Mouse (Mus musculus) intestine, embryonic 14.5 days (tissue): ENCODE measurements at regions not wholly inside any gene's neighbourhood (a gene's known extent, or its start where the extent isn't known, plus 50 kb on each side); places are given as distances from the start of the nearest gene placed in this dataset.

Experiments
- ATAC-seq: fragments of 200-750 bp; cut with Nextera tagmentation; replicated peaks from 2 replicates; pipeline ENCODE4 v1.8.0; 2017; ENCODE audit warnings: low read depth, moderate number of reproducible peaks, moderate TSS enrichment, moderate library complexity; ENCODE audit not compliant: low FRiP score, low TSS enrichment
- DNase-seq: peaks from one replicate; pipeline ENCODE4 v3.0.0-alpha.2; 2018; ENCODE audit warnings: low spot score
- H3K27ac ChIP-seq: fragments of 300-500 bp; sonication (generic); 2 replicates; pipeline ENCODE4 v1.5.1; 2014; ENCODE audit warnings: low read depth, mild to moderate bottlenecking, control low read depth
- H3K27me3 ChIP-seq: fragments of 300-500 bp; sonication (generic); replicated peaks from 2 replicates; pipeline ENCODE4 v1.6.1; 2014; ENCODE audit warnings: low read length, control low read depth; ENCODE audit not compliant: control insufficient read depth, insufficient read depth
- H3K36me3 ChIP-seq: fragments of 300-500 bp; sonication (generic); 2 replicates; pipeline ENCODE4 v1.6.1; 2014; ENCODE audit warnings: low read length, control low read depth; ENCODE audit not compliant: control insufficient read depth, insufficient read depth
- H3K4me1 ChIP-seq: fragments of 300-500 bp; sonication (generic); replicated peaks from 2 replicates; pipeline ENCODE4 v1.6.1; 2014; ENCODE audit warnings: low read length, control low read depth, mixed read lengths; ENCODE audit not compliant: control insufficient read depth, insufficient read depth
- H3K4me2 ChIP-seq: fragments of 300-500 bp; sonication (generic); 2 replicates; pipeline ENCODE4 v1.6.1; 2014; ENCODE audit warnings: low read length
- H3K4me3 ChIP-seq: fragments of 300-500 bp; sonication (generic); 2 replicates; pipeline ENCODE4 v1.5.1; 2014; ENCODE audit warnings: low read depth, low read length, control low read depth, mixed read lengths
- H3K9ac ChIP-seq: fragments of 300-500 bp; sonication (generic); 2 replicates; pipeline ENCODE4 v1.6.1; 2014; ENCODE audit warnings: mild to moderate bottlenecking, low read length
- H3K9me3 ChIP-seq: fragments of 300-500 bp; sonication (generic); 2 replicates; pipeline ENCODE4 v1.6.1; 2016; ENCODE audit warnings: low read length, control low read depth; ENCODE audit not compliant: control insufficient read depth
- WGBS: fragments of 180-500 bp; shearing (Covaris S2); extraction: QIAGEN DNeasy Blood & Tissue Kit; methylation state at CpG from one replicate; pipeline ENCODE4 v1.1.7; 2014; 5-methylcytosine and 5-hydroxymethylcytosine counted together

DNA sequence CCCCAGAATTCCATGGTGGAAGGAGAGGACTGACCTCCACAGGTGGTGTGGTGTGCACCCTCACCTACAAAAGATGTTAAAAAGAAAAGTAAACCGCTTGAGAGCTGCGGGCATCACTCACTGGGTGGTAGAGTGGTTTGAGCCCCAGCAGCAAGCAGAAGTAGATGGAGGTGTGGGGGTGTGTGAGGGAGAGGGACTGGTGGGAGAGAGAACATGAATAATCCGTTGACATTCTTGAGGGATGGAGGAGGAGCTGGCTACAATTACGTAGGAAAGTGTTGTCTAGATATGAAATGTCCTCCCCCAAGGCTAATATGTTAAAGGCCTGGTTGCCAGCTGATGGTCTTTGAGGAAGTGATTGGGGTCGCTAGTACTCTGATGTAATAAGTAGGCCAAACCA is 123.2 kb upstream of the Foxn2 start:
- Histone ChIP-seq H3K9me3 (peaks cover 3% of the 10 kb centered on the region; the same call in 1 of the 2 replicates), H3K4me3 (no peak overlapping the region), H3K27ac (no peak overlapping the region), H3K27me3 (no peaks in the 10 kb centered on the region), H3K4me1 (no peaks in the 10 kb centered on the region), H3K4me2 (no peak overlapping the region), H3K36me3 (no peaks in the 10 kb centered on the region), H3K9ac (no peak overlapping the region)
- DNase-seq (no peak), ATAC-seq (no peak)
- 71% methylated on average over 5 of the region's 5 CpGs for WGBS

GRCm38 (mm10) chr17:88317806-88318205 is 122.7 kb upstream of the Foxn2 start:
- Histone ChIP-seq H3K36me3 (no peaks in the 10 kb centered on the region), H3K4me2 (no peak overlapping the region), H3K4me1 (no peaks in the 10 kb centered on the region), H3K9me3 (peaks cover 3% of the 10 kb centered on the region; the same call in 1 of the 2 replicates), H3K9ac (no peak overlapping the region), H3K27me3 (no peaks in the 10 kb centered on the region), H3K4me3 (no peak overlapping the region), H3K27ac (no peak overlapping the region)
- no peak for DNase-seq
- 47% methylated on average over 7 of the region's 7 CpGs for WGBS
- ATAC-seq = no peak

DNA sequence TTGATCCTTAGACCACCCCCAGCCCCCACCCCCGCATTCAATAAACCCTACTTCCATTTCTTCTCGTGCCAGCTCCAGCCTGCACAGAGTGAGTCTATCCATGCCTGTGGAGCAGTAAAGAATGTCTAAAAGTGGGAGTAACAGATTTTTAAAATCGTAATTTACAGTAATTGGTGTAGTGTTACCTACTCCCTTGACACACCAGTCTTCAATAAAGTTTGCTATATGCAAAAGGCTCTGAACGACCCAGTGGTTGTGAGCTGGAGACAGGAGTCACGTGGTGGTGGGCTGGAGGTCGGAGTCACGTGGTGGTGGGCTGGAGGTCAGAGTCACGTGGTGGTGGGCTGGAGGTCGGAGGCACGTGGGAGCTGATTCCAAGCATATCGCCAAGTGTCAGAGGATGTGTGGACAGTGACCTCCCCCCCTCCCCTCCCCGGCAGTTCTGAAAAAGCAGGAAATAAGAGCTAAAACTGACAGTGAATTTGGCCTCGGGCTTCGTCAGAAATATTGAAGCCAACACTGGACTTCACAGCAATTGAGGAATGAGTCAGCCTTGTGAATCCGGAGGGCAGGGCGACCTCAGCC is 122.2 kb upstream of the Foxn2 start:
- Histone ChIP-seq H3K4me1 (no peaks in the 10 kb centered on the region), H3K9me3 (peaks cover under 1% of the 10 kb centered on the region; the same call in 1 of the 2 replicates), H3K36me3 (no peaks in the 10 kb centered on the region), H3K9ac (no peak overlapping the region), H3K4me3 (no peak overlapping the region), H3K27me3 (no peaks in the 10 kb centered on the region), H3K27ac (no peak overlapping the region), H3K4me2 (no peak overlapping the region)
- ATAC-seq (0 out of 2 replicates have a peak, but pooled peaks have one; percentile 32), DNase-seq (no peak)
- WGBS = 53% methylated on average over 16 of the region's 16 CpGs

- no peaks in the 10 kb centered on the region for H3K27me3 ChIP-seq
- ATAC-seq (no peak), DNase-seq (no peak)
- H3K4me2 ChIP-seq = no peak overlapping the region
- no peak overlapping the region for H3K27ac ChIP-seq
- no peaks in the 10 kb centered on the region for H3K36me3 ChIP-seq
- H3K4me3 ChIP-seq = no peak overlapping the region
- 78% methylated on average over 5 of the region's 5 CpGs for WGBS
- no peaks in the 10 kb centered on the region for H3K4me1 ChIP-seq
- H3K9me3 ChIP-seq = no peaks in the 10 kb centered on the region
- no peak overlapping the region for H3K9ac ChIP-seq
Observed at GRCm38 (mm10) chr17:88318936-88319335, 121.6 kb upstream of the Foxn2 start.

DNA sequence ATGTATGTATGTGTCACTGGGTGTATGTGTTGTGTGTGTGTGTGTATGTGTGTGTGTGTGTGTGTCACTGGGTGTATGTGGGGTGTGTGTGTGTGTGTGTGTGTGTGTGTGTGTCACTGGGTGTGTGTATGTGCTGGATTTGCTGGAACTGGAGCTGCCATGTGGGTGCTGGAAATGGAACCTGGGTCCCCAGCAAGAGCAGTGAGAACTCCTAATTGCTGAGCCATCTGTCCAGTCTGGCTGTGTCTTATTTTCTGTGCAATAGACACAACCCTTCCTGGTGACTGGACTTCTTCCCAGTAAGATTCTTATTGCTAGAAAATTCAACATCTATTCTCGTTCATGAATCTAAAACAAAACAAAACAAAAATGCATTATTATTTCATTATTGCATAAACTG is 119.8 kb upstream of the Foxn2 start:
- H3K27me3 ChIP-seq = no peaks in the 10 kb centered on the region
- H3K36me3 ChIP-seq = no peaks in the 10 kb centered on the region
- no peak overlapping the region for H3K4me3 ChIP-seq
- DNase-seq = no peak
- WGBS = 71% methylated on average over 1 of the region's 1 CpGs
- H3K9ac ChIP-seq = no peak overlapping the region
- ATAC-seq = no peak
- H3K4me1 ChIP-seq = no peaks in the 10 kb centered on the region
- no peak overlapping the region for H3K4me2 ChIP-seq
- no peaks in the 10 kb centered on the region for H3K9me3 ChIP-seq
- H3K27ac ChIP-seq = no peak overlapping the region

DNA sequence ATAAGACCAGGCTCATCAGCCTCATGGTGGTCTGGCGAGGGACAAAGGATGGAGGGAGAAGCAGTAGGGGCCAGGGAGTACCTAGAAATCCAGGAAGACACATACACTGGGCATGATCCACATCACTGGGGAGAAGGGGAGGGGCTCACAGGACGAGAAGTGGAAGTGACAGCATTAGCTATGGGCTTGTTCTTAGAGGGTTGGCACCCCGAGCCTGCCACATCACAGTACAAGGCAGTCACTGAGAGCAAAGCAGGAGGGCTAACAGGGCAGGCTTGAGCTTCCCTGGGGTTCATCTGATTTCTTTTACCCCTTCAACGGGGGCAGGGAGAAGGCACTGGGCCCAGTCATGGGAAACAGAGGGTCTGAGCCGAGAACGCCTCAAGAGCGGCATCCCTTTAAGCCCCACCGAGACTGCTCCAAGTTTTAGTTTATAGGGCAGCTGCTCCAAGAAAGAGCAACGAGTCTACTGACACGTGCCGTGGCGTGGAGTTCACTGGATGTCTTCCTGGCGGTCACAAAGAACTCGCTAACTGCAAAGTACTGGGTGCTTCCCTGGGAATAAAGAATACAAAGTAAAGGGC is 115.1 kb upstream of the Foxn2 start:
- H3K27me3 ChIP-seq = no peaks in the 10 kb centered on the region
- no peaks in the 10 kb centered on the region for H3K36me3 ChIP-seq
- DNase-seq = no peak
- H3K4me1 ChIP-seq = peaks cover 6% of the 10 kb centered on the region; the same call in 1 of the 2 replicates
- peaks cover 4% of the 10 kb centered on the region; the same call in 1 of the 2 replicates for H3K9me3 ChIP-seq
- no peak overlapping the region for H3K4me2 ChIP-seq
- 55% methylated on average over 14 of the region's 14 CpGs for WGBS
- H3K27ac ChIP-seq = no peak overlapping the region
- no peak for ATAC-seq
- no peak overlapping the region for H3K4me3 ChIP-seq
- H3K9ac ChIP-seq = no peak overlapping the region

GRCm38 (mm10) chr17:88325910-88326739 is 114.4 kb upstream of the Foxn2 start:
- Histone ChIP-seq H3K27ac (no peak overlapping the region), H3K4me2 (no peak overlapping the region), H3K9me3 (peaks cover 6% of the 10 kb centered on the region; the same call in 1 of the 2 replicates), H3K36me3 (no peaks in the 10 kb centered on the region), H3K9ac (no peak overlapping the region), H3K4me1 (peaks cover 6% of the 10 kb centered on the region; the same call in 1 of the 2 replicates), H3K4me3 (no peak overlapping the region), H3K27me3 (no peaks in the 10 kb centered on the region)
- DNase-seq (no peak), ATAC-seq (peak; percentile 63)
- WGBS = 37% methylated on average over 12 of the region's 12 CpGs

GRCm38 (mm10) chr17:88326740-88327123 is 113.8 kb upstream of the Foxn2 start:
- Histone ChIP-seq H3K4me2 (no peak overlapping the region), H3K9ac (no peak overlapping the region), H3K27me3 (no peaks in the 10 kb centered on the region), H3K36me3 (no peaks in the 10 kb centered on the region), H3K4me1 (peaks cover 6% of the 10 kb centered on the region; the same call in 1 of the 2 replicates), H3K4me3 (no peak overlapping the region), H3K9me3 (peaks cover 6% of the 10 kb centered on the region; the same call in 1 of the 2 replicates), H3K27ac (no peak overlapping the region)
- WGBS = 87% methylated on average over 4 of the region's 4 CpGs
- DNase-seq = no peak
- no peak for ATAC-seq
